Mouse (Mus musculus) erythroblast, embryonic 14.5 days (primary cell): ENCODE data around the gene 5730522E02Rik.

Source experiments
- GATA1 ChIP-seq: IDR thresholded peaks from 2 replicates; pipeline ENCODE4 v1.6.1; 2012; ENCODE audit warnings: low read length, inconsistent platforms, mixed read lengths
- TAL1 ChIP-seq: IDR thresholded peaks from 3 replicates; pipeline ENCODE4 v1.6.1; 2012; ENCODE audit warnings: low read length, inconsistent platforms, mixed read lengths

DNA sequence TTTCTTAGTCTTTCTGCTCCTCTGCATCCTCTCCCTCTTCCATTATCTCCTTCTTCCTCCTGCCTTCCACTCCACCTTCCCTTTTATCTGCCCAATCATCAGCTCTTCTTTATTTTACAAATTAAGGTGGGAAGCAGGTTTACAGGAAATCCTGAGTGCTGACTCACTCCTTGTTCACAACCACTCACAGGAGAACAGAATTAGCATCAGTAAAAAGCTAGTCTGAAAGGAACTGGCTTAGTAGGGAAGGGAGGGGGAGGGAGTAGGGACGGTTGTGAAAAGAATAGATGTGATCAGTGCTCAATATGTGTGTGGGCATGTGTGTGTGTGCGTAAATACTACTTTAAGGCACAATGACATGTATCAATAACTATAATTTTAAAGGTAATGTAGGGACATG lies 81.5 kb downstream of the 5730522E02Rik start:
- TF ChIP-seq GATA1 (no peak), TAL1 (no peak)
